Mouse (Mus musculus) cerebellum, adult 2 months (tissue): ENCODE measurements around the gene Gm44503.

Experiments
- CTCF ChIP-seq: fragments of 200-500 bp; IDR thresholded peaks from 2 replicates; pipeline ENCODE4 v1.5.1; 2011; ENCODE audit warnings: low read depth, mild to moderate bottlenecking, control low read depth, low read length, moderate library complexity, borderline replicate concordance; ENCODE audit not compliant: insufficient read depth
- POLR2A ChIP-seq: fragments of 200-500 bp; IDR thresholded peaks from 2 replicates; pipeline ENCODE4 v1.6.1; 2011; ENCODE audit warnings: low read length, control low read depth, borderline replicate concordance; ENCODE audit not compliant: insufficient read depth

GRCm38 (mm10) chr9:72975242-72975641 lies 16.6 kb downstream of the Gm44503 start:
- TF ChIP-seq CTCF (no peak), POLR2A (no peak)
